Mouse (Mus musculus) hindbrain, postnatal 0 days (tissue): Measurements from ENCODE around the gene Fam71f1. TPM values are rescaled to one million over a fixed set of nuclear protein-coding genes. Genes with fewer than 3 reads are reported as not detected.
A peak's percentile ranks its signal among the peaks of the same experiment; 100 is the strongest.

Source experiments
- ATAC-seq: fragments of 200-750 bp; cut with Nextera tagmentation; 2 replicates; pipeline ENCODE4 v1.8.0; 2017; ENCODE audit warnings: mild to moderate bottlenecking, moderate TSS enrichment, moderate library complexity
- DNase-seq: peaks from one replicate; pipeline ENCODE4 v3.0.0-alpha.2; 2015; ENCODE audit warnings: low spot score
- H3K27ac ChIP-seq: fragments of 300-500 bp; sonication (generic); 2 replicates; pipeline ENCODE4 v1.5.1; 2014; ENCODE audit warnings: mild to moderate bottlenecking
- H3K27me3 ChIP-seq: fragments of 300-500 bp; sonication (generic); 2 replicates; pipeline ENCODE4 v1.6.1; 2014; ENCODE audit warnings: low read length, mixed read lengths; ENCODE audit not compliant: insufficient read depth
- H3K36me3 ChIP-seq: fragments of 300-500 bp; sonication (generic); 2 replicates; pipeline ENCODE4 v1.6.1; 2014; ENCODE audit warnings: low read length, mixed read lengths; ENCODE audit not compliant: insufficient read depth
- H3K4me1 ChIP-seq: fragments of 300-500 bp; sonication (generic); 2 replicates; pipeline ENCODE4 v1.6.1; 2014; ENCODE audit warnings: antibody characterized with exemption, low read length, mixed read lengths; ENCODE audit not compliant: insufficient read depth
- H3K4me2 ChIP-seq: fragments of 300-500 bp; sonication (generic); 2 replicates; pipeline ENCODE4 v1.6.1; 2014; ENCODE audit warnings: low read depth, mild to moderate bottlenecking, low read length, moderate library complexity, mixed read lengths
- H3K4me3 ChIP-seq: fragments of 300-500 bp; sonication (generic); 2 replicates; pipeline ENCODE4 v1.5.1; 2014; ENCODE audit warnings: low read length
- H3K9ac ChIP-seq: fragments of 300-500 bp; sonication (generic); replicated peaks from 2 replicates; pipeline ENCODE4 v1.6.1; 2014; ENCODE audit warnings: mild to moderate bottlenecking, low read length, moderate library complexity, mixed read lengths
- H3K9me3 ChIP-seq: fragments of 300-500 bp; sonication (generic); 2 replicates; pipeline ENCODE4 v1.6.1; 2016; ENCODE audit warnings: low read length, mixed read lengths
- CTCF ChIP-seq: IDR thresholded peaks from 2 replicates; pipeline ENCODE4 v1.5.1; 2016; ENCODE audit warnings: antibody characterized with exemption, control low read depth, low read depth
- WGBS: fragments of 180-500 bp; shearing (Covaris S2); extraction: QIAGEN DNeasy Blood & Tissue Kit; methylation state at CpG from one replicate; pipeline ENCODE4 v1.1.7; 2014; 5-methylcytosine and 5-hydroxymethylcytosine counted together
- polyA plus RNA-seq: library from polyadenylated mRNA; unstranded; fragments of >200 nt; fragmentation: Nextera tagmentation; extraction: Ambion mirVana; gene quantifications from 2 replicates; pipeline ENCODE4 v1.2.1, GENCODE M21; 2015
- total RNA-seq: library from RNA; depleted of rRNA; stranded (reverse); fragments of >200 nt; gene quantifications from 2 replicates; pipeline ENCODE4 v1.2.3, GENCODE M21; 2014

The Fam71f1 gene
- total and polyA plus RNA-seq, 2 experiments from 2014 or later, result not detected

- no peaks in the 10 kb centered on the region for H3K36me3 ChIP-seq
- DNase-seq (no peak), ATAC-seq (no peak)
- WGBS, result under 1% methylated on average over 15 of the region's 15 CpGs
- H3K27ac ChIP-seq, result peak overlapping the region; percentile 59; the same call in 1 of the 2 replicates
- H3K27me3 ChIP-seq, result no peaks in the 10 kb centered on the region
- no peak for TF ChIP-seq CTCF
- H3K4me2 ChIP-seq, result peak overlapping the region; percentile 89
- no peaks in the 10 kb centered on the region for H3K9me3 ChIP-seq
- peaks cover 6% of the 10 kb centered on the region; the same call in 1 of the 2 replicates for H3K4me1 ChIP-seq
- H3K9ac ChIP-seq, result peak overlapping the region; percentile 73
- H3K4me3 ChIP-seq, result peak overlapping the region; percentile 80
These were observed 29.4 kb downstream of the Fam71f1 start for GRCm38 (mm10) chr6:29348371-29348724.

- Histone ChIP-seq H3K4me1 (peaks cover 6% of the 10 kb centered on the region; the same call in 1 of the 2 replicates), H3K36me3 (no peaks in the 10 kb centered on the region), H3K9ac (no peak overlapping the region), H3K4me2 (no peak overlapping the region), H3K4me3 (no peak overlapping the region), H3K9me3 (no peaks in the 10 kb centered on the region), H3K27me3 (no peaks in the 10 kb centered on the region), H3K27ac (no peak overlapping the region)
- DNase-seq (no peak), ATAC-seq (no peak)
- peak; percentile 31 for TF ChIP-seq CTCF
These were observed 32.7 kb downstream of the Fam71f1 start for GRCm38 (mm10) chr6:29351613-29352012.

GRCm38 (mm10) chr6:29352816-29353215, 33.9 kb downstream of the Fam71f1 start:
- no peak for DNase-seq
- H3K4me1 ChIP-seq, result peaks cover 6% of the 10 kb centered on the region; the same call in 1 of the 2 replicates

GRCm38 (mm10) chr6:29359386-29359785, 40.4 kb downstream of the Fam71f1 start:
- Histone ChIP-seq H3K27me3 (no peaks in the 10 kb centered on the region), H3K4me1 (0 out of 2 replicates have a peak, but pooled peaks cover 3% of the 10 kb centered on the region), H3K27ac (no peak overlapping the region), H3K36me3 (peaks cover 13% of the 10 kb centered on the region; the same call in 1 of the 2 replicates), H3K4me2 (no peak overlapping the region), H3K4me3 (no peak overlapping the region), H3K9ac (no peak overlapping the region), H3K9me3 (no peaks in the 10 kb centered on the region)
- TF ChIP-seq CTCF, result no peak
- ATAC-seq (no peak), DNase-seq (no peak)
- 92% methylated on average over 3 of the region's 3 CpGs for WGBS

More at GRCm38 (mm10) chr6:29352816-29353215, 33.9 kb downstream of the Fam71f1 start:
- H3K27ac ChIP-seq, result no peak overlapping the region
- no peaks in the 10 kb centered on the region for H3K9me3 ChIP-seq
- peaks cover 6% of the 10 kb centered on the region; the same call in 1 of the 2 replicates for H3K36me3 ChIP-seq
- no peak overlapping the region for H3K4me2 ChIP-seq
- WGBS, result 53% methylated on average over 5 of the region's 5 CpGs
- TF ChIP-seq CTCF, result no peak
- H3K27me3 ChIP-seq, result no peaks in the 10 kb centered on the region
- no peak for ATAC-seq
- H3K4me3 ChIP-seq, result no peak overlapping the region
- no peak overlapping the region for H3K9ac ChIP-seq

- H3K4me2 ChIP-seq, result no peak overlapping the region
- no peak overlapping the region for H3K27ac ChIP-seq
- H3K27me3 ChIP-seq, result no peaks in the 10 kb centered on the region
- H3K36me3 ChIP-seq, result peaks cover 13% of the 10 kb centered on the region; the same call in 1 of the 2 replicates
- no peak overlapping the region for H3K4me3 ChIP-seq
- DNase-seq (no peak), ATAC-seq (no peak)
- no peaks in the 10 kb centered on the region for H3K9me3 ChIP-seq
- 0 out of 2 replicates have a peak, but pooled peaks cover 3% of the 10 kb centered on the region for H3K4me1 ChIP-seq
- 85% methylated on average over 6 of the region's 6 CpGs for WGBS
- no peak for TF ChIP-seq CTCF
- no peak overlapping the region for H3K9ac ChIP-seq
These were observed 41.3 kb downstream of the Fam71f1 start for GRCm38 (mm10) chr6:29360211-29360610.

- ATAC-seq (0 out of 2 replicates have a peak, but pooled peaks have one; percentile 45), DNase-seq (peak; percentile 46)
- H3K27ac ChIP-seq, result no peak overlapping the region
- H3K9ac ChIP-seq, result no peak overlapping the region
- no peak overlapping the region for H3K4me3 ChIP-seq
- no peak overlapping the region for H3K4me2 ChIP-seq
- H3K27me3 ChIP-seq, result no peaks in the 10 kb centered on the region
- no peaks in the 10 kb centered on the region for H3K9me3 ChIP-seq
- 34% methylated on average over 7 of the region's 7 CpGs for WGBS
- peaks cover 21% of the 10 kb centered on the region for H3K36me3 ChIP-seq
- TF ChIP-seq CTCF, result peak; percentile 63
- H3K4me1 ChIP-seq, result 0 out of 2 replicates have a peak, but pooled peaks cover 3% of the 10 kb centered on the region
These were observed 43.5 kb downstream of the Fam71f1 start for GRCm38 (mm10) chr6:29362246-29363128.

GRCm38 (mm10) chr6:29363129-29363515, 44.2 kb downstream of the Fam71f1 start:
- no peak for TF ChIP-seq CTCF
- Histone ChIP-seq H3K9me3 (no peaks in the 10 kb centered on the region), H3K4me3 (no peak overlapping the region), H3K9ac (no peak overlapping the region), H3K36me3 (peaks cover 20% of the 10 kb centered on the region), H3K4me1 (0 out of 2 replicates have a peak, but pooled peaks cover 3% of the 10 kb centered on the region), H3K4me2 (no peak overlapping the region), H3K27ac (no peak overlapping the region), H3K27me3 (no peaks in the 10 kb centered on the region)
- WGBS, result 67% methylated on average over 3 of the region's 3 CpGs
- ATAC-seq, result no peak
- no peak for DNase-seq
